Mouse (Mus musculus): ENCODE measurements at regions not wholly inside any gene's neighbourhood (a gene's known extent, or its start where the extent isn't known, plus 50 kb on each side); places are given as distances from the start of the nearest gene placed in this dataset.
A peak's percentile ranks its signal among the peaks of the same experiment; 100 is the strongest.

DNA sequence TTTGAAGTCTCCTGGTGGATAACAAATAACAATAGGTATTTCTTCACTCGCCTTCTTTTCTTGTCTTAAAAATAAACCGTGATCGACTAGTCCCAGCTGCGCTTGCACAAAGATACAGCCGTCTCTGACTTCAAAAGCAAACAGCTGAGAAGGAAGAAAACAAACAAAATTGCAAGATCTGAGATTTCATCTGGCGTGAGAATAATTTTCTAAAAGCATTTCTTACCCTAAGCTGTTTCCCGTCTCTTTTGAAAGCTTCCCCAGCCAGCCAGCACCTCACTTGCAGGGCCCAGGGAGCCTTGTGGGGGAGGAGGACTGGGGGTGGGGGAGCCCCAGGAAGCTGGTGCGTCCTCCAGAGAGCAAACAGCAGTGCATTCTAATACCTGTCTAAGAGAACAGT is 258.2 kb upstream of the Pabpc6 start:
- intact Hi-C loops (cut with DNase I) = no loop called here
- DNase-seq = no peak

DNA sequence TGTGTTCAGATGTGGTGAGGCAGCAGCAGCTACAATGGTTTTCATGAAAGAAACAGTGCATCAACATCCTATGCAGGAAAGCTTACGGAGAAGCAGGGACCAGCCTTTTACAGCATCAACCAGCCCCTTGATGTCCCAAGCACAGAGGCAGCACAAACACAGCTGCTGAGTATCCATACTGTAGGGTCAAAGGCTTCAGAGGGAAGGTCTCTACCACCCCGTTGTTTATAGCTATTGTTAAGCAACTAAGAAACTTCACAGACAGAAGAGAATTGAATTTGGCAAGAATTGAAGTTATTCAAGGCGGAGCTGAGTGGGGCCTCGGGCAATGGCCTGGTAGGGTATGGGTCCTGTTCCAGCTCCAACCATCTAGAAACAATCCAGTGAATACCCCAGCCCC is 256.8 kb upstream of the Pabpc6 start:
- no peak for DNase-seq
- intact Hi-C loops (cut with DNase I) = no loop called here

DNA sequence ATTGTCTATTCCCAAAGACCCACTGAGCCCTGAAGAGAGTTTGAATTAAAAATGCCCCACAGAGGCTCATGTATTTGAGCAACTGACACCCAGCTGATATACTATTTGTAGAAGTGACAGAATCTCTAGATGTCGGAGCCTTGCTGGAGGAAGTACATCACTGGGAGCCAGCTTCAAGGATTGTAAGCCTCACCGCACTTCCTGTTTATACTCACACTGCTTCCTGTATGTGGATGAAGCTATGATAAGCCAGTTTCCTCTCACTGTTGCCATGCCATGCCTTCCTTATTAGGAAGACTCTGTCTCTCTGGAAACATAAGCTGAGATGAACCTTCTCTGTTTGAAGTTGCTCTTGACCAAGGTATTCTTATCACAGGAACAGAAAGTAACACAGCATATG is 251.8 kb upstream of the Pabpc6 start:
- intact Hi-C loops (cut with DNase I) = no loop called here
- DNase-seq = no peak

DNA sequence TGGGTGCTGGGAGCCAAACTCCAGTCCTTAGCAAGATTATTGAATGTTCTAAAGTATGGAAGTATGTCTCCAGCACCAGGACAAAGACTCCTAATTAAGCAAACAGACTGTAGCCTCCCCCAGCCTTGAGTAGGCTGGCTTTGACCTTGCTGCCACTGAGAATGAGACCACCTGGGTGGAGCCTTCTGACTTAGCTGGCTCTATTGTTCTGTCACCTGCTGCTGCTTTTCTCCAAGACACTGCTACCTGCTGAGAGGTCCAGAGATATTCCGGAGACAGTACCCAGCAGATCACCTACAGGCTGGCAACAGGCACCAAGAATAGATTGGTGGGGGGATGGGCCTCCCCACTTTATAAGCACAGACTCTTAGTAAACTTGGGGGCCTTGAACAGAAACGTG is 247.5 kb upstream of the Pabpc6 start:
- no peak for DNase-seq

DNA sequence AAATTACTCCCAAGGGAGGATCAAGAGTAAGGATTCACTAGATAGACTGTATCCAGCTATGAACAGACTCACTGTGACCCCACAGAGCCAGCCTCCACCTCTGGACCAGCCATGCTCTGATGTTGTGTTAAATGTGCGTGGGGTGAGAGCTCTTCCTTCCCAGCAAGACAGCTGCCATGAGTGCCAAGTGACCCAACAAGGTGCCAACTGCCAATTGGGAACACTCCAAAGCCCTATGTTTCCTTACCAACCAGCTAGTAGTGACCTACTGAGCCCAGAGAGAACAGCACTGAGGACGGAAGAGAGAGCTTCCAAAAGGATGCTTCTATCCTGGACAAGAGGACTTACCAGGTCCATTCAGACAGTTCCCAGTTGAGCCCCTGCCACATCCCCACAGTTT is 241.3 kb upstream of the Pabpc6 start:
- intact Hi-C loops (cut with DNase I) = no loop called here
- DNase-seq = no peak

More for the DNA sequence above, 247.5 kb upstream of the Pabpc6 start:
- intact Hi-C loops (cut with DNase I) = no loop called here

DNA sequence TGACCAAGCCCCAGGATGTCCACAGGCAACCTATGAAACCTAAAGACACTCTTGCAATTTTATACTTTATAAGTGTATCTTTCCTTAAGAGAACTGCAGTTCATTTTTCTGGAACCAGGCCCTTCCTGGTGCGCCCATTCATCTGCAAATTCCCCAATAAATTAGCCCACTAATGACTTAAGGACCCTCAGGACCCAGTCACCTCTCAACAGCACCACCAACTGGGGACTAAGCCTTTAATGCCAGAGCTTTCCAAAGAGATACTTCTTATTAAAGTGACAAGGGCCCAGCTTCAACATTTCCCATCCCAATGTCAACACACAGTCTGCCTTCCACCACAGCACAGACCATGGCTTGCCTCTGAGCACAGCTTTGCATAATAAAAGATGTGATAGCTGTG is 237.6 kb upstream of the Pabpc6 start:
- DNase-seq = no peak
- intact Hi-C loops (cut with DNase I) = no loop called here

DNA sequence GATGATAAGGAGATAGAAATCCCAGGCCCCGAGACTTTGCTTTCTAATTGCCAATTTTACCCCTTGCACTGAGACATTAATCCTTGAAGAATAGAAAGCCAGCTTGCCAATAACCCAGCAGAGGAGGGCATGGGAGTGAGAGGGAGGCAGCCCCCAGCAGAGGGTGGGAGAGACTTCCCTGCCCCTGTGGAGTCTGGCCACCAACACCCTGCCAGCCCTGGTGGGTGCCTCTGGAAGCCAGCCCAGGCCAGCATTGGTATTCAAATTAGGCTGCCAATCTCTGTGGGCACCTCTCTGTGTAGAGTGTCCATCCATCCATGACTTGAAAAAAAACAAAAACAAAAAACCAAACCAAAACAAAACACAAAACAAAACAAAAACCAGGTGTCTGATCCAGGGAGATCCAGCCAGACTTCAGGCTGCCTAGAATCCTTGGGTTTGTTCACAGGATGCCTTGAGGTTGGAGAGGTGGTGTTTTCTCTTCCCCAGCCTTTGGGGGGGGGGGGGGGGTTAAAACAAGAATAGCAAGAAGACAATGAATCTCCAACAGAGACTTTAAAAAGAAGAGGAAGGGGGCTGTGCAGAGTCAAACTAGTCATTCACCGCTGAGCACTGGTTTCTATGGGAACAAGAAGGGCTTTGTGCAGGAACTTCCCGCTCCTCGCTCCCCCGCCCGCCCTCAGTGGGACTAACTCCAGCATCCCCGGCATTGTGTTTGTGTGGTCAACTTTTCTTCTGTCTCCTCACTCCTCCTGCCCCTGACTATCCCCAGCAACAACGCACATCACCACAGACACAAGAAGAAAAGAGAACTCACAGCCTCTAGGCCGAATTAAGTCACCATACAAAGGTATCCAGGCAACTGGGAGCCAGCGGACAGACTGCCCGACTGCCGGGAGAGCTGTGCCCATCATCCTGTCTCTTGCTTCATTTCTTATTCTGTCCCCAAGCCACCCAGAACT is 236.3 kb upstream of the Pabpc6 start:
- no peak for DNase-seq
- intact Hi-C loops (cut with DNase I) = no loop called here

DNA sequence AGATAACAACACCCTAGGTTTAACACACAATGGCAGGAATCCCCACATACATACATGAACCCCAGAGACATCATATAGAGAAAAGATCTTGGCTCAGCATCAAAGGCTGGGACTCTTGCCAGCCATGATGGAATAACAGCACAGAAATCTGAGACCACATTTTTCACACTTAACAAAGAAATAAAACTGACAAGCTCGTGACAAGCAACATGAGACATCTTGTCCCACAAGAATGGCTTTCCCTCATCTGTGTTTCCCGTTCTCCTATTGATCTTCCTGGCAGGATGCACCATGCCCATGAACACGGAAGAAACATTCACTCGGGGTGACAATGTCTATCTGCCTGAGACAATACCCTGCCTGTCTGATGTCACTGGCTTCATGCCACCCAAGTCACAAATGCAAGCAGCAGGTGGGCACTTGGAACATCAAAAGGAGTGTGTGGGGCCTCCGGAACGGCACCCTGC is 235.0 kb upstream of the Pabpc6 start:
- intact Hi-C loops (cut with DNase I) = no loop called here
- DNase-seq = no peak

DNA sequence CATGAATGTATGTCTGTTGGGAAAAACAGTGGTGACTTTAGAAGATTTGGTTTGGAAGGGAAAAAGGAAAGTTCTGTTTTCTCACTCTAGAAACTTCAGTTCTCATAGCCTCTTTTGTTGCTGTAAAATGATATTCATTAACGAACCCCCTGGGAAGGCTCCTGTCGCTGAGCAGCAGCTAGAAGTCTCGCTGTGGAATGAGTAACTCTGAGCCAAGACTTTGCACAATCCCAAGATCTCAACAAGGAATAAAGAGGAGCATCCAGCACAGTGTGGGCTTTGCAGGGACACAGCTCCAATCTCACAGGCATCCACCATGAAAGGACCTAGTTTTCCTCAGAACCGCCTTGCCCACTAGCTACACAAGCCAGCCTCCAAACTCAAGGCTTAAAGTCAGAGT is 233.8 kb upstream of the Pabpc6 start:
- no peak for DNase-seq
- intact Hi-C loops (cut with DNase I) = no loop called here

DNA sequence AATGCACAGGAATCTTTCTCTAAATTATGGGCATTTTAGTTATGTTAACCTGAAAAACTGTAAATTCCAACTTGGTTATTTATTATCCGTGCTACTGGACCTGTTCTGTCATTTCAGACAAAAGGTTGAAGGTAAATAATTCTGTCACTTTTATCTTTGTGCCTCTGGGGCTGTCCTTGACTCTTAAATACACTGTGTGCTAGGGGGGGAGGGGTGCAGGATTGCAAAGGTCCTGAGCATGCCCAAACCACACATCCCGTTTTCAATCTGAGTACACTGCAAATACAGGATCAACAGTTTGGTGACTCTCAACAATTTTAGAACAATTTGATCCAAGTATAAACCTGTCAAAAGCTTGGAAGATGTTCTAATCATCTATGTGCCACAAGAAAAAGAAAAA is 227.4 kb upstream of the Pabpc6 start:
- no peak for DNase-seq
- intact Hi-C loops (cut with DNase I) = loop anchor here (10.0 kb wide), 1 partner anchor 132 kb away; no protein-coding TSS in a partner anchor

DNA sequence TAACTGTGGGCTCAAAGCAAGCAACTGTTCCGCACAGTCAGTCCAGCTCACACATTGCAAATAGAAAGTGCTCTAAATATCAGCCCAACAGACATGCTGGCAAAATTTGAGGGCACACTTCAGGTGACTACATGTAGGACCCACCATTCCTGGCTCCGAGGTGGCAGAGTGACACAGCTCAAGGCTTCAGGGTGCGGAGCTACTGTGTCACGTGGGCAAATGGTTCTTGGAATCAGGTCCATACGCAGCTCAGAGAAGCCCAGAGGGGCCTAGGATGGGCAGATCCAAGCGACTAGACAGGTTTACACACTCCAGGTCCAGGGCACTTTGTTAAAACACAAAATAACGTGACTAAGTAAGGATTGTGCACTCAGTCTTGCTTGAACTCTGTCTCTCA is 226.2 kb upstream of the Pabpc6 start:
- intact Hi-C loops (cut with DNase I) = loop anchor here (10.0 kb wide), 1 partner anchor 131 kb away; no protein-coding TSS in a partner anchor
- DNase-seq = no peak

DNA sequence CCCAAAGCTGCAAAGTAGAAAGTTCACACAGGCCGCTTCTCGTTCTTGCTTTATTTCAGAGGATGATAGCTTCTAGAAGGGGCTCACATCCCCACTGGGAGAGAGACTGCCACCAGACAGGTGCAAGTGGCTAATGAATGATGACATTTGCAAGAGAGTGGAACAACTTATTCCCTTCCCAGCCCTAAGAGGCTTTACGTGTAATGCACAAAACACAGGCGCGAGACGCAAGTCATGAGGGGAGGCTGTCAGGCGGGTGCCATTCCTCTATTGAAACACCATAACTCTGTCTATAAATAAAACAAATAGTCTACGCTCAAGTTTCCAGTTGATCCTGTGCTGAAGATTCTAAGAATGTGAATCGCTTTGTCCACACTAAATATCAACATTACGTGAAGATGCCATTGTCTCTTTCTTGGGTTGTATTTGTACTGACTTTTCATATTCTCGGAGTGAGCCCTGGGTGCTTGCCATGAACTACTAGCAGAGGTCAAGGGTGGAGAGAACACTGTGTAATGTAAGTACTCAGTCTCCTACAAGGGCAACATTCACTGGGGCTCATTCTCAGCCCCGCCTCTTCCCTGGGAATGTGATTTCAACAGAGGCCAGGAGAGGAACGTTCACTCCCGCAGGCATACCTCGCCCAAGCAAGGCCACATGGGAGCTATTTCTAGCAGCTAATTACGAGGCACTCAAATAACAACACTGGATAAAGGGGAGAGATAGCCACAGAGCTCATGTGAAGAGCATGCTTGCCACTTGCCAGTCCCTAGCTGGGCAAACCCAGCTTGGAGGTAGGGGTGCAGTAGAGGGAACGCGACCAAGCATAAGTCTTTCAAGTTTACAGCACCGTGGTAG is 225.5 kb upstream of the Pabpc6 start:
- intact Hi-C loops (cut with DNase I) = loop anchor here (5.0 to 10.0 kb wide), 2 partner anchors 130 to 422 kb away; partner anchors contain the start of gene Qk
- DNase-seq = peak; percentile 41 to 65

DNA sequence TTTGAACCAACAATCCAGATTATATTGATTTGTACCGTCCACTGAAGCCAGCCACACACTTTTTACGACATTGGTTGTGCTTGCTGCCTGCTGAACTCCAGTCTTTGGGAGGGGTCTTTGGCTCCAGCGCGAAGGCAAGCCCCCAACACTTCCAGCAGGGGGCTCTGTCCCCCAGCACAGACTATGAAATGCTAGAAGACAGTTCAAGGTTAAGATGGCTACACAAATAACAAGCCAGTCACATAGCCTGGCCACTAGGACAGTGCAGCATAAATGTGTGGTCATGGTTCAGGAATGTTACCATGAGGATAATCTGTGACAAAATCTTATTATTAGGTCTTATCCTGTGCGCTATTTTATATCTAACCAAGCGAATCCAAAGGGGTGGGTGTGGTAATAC is 224.4 kb upstream of the Pabpc6 start:
- DNase-seq = no peak
- intact Hi-C loops (cut with DNase I) = loop anchor here (5.0 to 10.0 kb wide), 2 partner anchors 129 to 423 kb away; partner anchors contain the start of gene Qk

DNA sequence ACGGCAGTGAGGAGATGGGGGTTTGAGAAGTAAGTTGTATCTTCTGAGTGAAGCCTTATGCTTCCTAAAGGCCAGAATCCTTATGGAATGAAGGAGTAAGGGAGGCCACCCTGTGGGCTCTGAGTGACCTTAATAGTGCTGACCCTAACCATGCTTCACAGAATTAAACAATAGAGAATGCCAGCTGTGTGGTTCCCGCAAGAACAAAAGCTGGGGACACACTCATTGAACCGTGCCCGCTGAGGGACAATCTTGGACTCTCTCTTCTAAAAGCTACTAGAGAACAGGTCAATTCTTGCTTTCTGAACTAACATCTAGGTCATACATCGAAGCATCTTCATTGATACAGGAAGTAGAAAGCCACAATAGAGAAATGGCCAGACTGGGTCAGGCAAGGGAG is 223.3 kb upstream of the Pabpc6 start:
- no peak for DNase-seq
- intact Hi-C loops (cut with DNase I) = loop anchor here (5.0 to 10.0 kb wide), 2 partner anchors 128 to 425 kb away; partner anchors contain the start of gene Qk

DNA sequence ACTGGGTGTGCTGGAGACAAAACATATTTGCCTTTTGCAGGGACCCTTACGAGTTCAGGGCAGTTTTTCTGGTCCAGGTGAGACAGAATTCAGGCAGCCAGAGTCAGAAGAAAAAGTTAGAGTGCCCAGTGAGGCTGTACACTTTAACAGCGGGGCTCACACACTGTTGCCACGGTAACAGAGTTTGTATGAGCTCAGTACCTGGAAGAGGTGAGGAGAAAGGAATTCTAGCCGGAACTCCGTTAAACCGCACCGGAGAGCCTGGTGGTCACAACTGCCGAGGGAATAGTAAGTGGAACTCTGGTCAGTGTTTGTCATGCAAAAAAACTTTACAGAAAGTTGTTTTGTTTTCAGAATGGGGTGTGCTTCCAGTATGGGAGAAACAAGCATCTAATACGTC is 222.6 kb upstream of the Pabpc6 start:
- DNase-seq = no peak
- intact Hi-C loops (cut with DNase I) = loop anchor here (5.0 to 10.0 kb wide), 2 partner anchors 127 to 425 kb away; partner anchors contain the start of gene Qk

DNA sequence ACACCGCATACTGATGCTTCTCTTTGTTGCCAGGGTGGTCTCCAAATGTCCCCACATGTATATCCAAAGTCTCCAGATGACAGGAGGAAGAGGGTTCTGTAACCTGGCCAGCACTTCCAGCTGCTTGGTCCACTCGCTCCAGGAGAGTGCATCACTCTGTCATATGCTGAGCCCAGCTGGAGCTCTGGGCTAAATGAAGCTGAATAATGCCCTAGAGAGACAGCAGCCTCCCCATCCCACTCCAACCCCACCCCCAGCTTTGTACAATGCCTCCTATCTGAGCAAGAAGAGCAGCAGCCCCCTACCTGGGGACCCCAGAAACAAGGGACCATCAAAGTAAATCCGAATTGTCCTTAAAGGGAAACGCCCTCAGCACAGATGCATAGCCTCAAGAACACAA is 219.0 kb upstream of the Pabpc6 start:
- intact Hi-C loops (cut with DNase I) = no loop called here

DNA sequence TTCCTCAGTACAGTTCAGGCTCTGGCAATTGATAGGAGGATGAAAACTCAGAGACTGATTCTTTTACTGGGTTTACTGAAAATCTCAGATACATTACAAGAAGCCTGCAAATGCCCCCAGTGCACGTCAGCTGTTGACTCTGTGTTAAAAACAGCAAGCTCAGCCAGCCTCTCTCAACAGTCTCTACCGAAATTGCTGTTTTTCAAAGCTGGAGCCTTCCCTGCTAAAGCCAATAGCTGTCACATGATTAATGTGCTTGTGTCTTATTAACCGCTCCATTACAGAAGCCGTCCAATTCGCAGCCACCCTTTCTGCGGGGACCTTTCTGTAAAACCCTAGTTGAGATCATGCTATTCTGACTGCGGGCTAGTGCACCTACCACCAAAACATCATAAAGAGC is 215.6 kb upstream of the Pabpc6 start:
- intact Hi-C loops (cut with DNase I) = no loop called here
- no peak for DNase-seq

More for the DNA sequence above, 219.0 kb upstream of the Pabpc6 start:
- no peak for DNase-seq

DNA sequence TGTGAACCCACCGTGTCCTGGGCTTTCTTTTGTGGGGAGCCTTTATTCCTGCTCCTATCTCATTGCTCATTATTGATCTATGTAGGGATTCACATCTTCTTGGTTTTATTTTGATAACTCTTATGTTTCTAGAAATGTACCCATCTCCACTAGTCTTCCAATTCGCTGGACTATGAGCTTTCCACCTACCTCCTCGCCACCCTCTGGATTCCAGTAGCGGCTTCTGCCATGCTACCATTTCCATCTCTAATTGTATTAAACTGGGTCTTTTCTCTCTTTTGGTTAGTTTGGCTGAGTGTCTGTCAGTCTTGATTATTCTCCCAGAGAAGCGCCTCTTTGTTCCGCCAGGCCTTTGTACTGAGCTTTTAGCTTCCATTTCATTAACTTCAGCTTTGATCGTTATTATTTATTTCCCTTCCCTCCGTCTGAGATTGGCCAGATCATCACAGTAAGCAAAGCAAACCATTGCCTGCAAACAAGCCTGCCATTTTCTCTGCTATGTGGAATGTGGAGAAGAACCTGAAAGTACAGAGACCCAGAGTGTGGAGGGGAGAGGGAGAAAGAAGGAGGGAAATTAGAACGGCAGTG is 213.2 kb upstream of the Pabpc6 start:
- intact Hi-C loops (cut with DNase I) = no loop called here
- no peak for DNase-seq

DNA sequence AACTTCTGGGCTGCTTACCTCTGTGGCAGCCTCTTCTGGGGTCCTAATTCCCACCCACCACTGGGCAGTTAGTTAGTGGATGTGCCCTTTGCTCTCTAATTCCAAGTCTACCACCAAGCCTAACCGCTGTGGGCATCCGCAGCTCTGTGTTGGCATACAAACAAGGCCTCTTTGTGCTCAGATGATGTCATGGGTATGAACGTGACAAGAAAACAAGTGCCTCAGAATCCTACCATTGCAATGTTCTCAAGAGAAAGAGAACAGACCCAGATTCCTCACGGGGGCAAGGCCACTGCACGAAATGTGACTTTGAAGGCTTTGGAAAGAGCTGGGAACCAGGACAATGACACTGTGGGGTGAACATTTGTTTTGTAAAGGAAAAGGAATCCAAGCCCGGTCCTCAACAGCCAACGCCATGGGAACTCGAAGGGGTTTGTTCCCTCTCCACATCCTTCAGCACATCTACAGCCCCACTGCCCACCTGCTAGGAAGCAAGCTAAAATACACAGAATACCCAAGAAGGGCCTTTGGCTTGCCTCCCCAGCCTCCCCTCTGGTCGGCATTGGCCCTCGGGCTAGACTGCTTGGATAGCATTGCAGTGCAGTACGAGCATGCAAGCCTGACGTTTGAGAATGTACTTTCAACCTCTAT is 210.2 kb upstream of the Pabpc6 start:
- no peak for DNase-seq
- intact Hi-C loops (cut with DNase I) = no loop called here

DNA sequence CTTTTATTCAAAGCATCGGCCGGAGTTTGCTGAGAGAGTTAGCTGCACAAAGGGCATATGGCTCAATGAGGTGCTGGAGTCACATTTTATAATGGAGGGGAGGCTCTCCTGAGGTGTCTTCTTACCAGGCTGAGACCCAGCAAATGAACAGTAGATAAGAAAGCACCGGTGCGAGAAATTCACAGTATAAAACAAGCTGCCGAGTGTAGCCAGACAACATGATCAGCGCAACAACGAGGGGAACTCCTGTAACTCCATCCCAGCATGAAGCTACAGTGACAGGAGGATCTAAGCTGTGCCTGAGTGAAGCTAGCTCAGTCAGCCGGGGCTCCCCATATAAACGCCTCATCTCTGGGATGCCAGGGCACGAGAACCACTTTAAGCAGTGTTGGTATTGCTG is 204.2 kb upstream of the Pabpc6 start:
- intact Hi-C loops (cut with DNase I) = no loop called here
- DNase-seq = no peak
